Mouse (Mus musculus): ENCODE data around the gene Gopc. TPM values are rescaled to one million over a fixed set of nuclear protein-coding genes. Genes with fewer than 3 reads are reported as not detected.

Gene Gopc
- polyA plus RNA-seq, 1 experiment: 2.6 TPM

DNA sequence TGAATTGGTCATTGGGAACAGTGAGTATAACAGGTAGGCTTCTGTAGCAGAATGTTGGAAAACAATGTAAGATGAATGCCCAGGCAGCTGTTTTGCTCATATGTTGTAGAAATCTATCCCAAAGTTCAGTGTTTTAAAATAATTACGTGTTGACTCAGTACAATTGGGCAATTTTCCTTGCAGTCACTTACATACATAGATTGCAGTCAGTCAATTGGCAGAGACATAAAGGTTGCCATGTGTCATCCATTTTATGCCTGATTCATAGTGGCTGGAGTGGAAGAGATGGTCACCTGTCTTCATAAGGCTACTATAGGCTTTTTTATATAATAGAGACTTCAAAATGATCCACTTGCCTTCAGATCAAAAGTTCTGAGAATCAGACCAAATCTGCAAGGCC lies 38.6 kb upstream of the Gopc start:
- no peak overlapping the region for H3K4me3 ChIP-seq (ENCODE audit: low read depth, low read length)
- no peaks in the 10 kb centered on the region for H3K36me3 ChIP-seq (ENCODE audit: control insufficient read depth, insufficient read depth, low read length)
- peak overlapping the region; percentile 60; the same call in 1 of the 2 replicates for H3K27ac ChIP-seq (ENCODE audit: insufficient read depth, low read depth, low read length)
- 43% methylated on average over 1 of the region's 1 CpGs for WGBS
- H3K4me1 ChIP-seq (ENCODE audit: control insufficient read depth, insufficient read depth, insufficient read length, low read length): peaks cover 16% of the 10 kb centered on the region
- TF ChIP-seq CTCF (IDR thresholded peaks at IDR 0.05; ENCODE audit: extremely low read depth, insufficient read length, insufficient replicate concordance, low read depth, low read length): no peak
- TF ChIP-seq POLR2A (IDR thresholded peaks at IDR 0.05; ENCODE audit: low read depth, low read length): no peak
- H3K27me3 ChIP-seq (ENCODE audit: control insufficient read depth, insufficient read depth, low read length): no peaks in the 10 kb centered on the region

- Histone ChIP-seq H3K4me1 (ENCODE audit: control insufficient read depth, insufficient read depth, insufficient read length, low read length) (peaks cover 16% of the 10 kb centered on the region), H3K36me3 (ENCODE audit: control insufficient read depth, insufficient read depth, low read length) (no peaks in the 10 kb centered on the region), H3K4me3 (ENCODE audit: low read depth, low read length) (no peak overlapping the region), H3K27ac (ENCODE audit: insufficient read depth, low read depth, low read length) (peak overlapping the region; percentile 93), H3K27me3 (ENCODE audit: control insufficient read depth, insufficient read depth, low read length) (no peaks in the 10 kb centered on the region)
- no peak for TF ChIP-seq CTCF (IDR thresholded peaks at IDR 0.05; ENCODE audit: extremely low read depth, insufficient read length, insufficient replicate concordance, low read depth, low read length)
- TF ChIP-seq POLR2A (IDR thresholded peaks at IDR 0.05; ENCODE audit: low read depth, low read length): no peak
- WGBS: 23% methylated on average over 4 of the region's 4 CpGs
These were observed 37.5 kb upstream of the Gopc start for GRCm38 (mm10) chr10:52419402-52419801.

- peak overlapping the region; percentile 93 for H3K27ac ChIP-seq (ENCODE audit: insufficient read depth, low read depth, low read length)
These were observed 37.0 kb upstream of the Gopc start for GRCm38 (mm10) chr10:52418931-52419330.

DNA sequence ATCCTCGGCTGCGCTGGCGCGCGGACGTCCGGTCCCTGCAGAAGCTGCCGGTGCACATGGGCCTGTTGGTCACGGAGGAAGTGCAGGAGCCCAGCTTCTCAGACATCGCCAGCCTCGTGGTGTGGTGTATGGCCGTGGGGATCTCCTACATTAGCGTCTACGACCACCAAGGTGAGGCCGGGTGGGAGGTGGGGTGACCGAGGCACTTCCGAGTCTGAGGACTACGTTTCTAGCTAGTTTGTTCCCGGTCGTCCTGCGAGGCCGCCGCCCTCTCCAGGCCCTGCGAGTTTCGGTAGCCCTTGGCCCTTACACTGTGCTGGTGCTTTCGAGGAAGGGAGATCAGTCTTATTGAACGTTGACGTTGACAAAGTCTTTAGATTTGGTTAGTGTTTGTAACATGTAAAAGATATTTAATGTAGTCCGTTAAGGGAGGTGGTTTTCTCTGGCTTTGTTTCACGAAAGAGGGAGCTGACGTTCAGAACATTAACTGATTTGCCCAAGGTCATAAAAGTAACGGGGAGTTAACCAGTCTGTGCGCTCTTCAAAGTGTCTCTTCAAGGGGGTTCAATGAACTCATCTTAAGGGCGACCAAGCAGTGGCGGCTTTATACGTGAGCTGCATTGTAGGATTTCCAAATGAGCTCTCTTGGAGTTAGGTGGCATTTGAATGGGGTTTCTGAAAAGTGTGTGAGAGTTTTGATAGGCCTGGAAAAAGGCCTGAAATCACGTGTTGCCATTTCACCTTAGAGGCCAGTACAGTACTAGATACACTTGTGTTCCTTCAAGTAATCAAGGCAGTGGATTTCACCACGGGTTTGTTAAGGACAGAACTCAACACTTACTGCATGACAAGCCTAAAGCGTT lies 36.3 kb upstream of the Gopc start:
- TF ChIP-seq CTCF (IDR thresholded peaks at IDR 0.05; ENCODE audit: extremely low read depth, insufficient read length, insufficient replicate concordance, low read depth, low read length) (no peak), POLR2A (IDR thresholded peaks at IDR 0.05; ENCODE audit: low read depth, low read length) (no peak)
- peak overlapping the region; percentile 93 for H3K27ac ChIP-seq (ENCODE audit: insufficient read depth, low read depth, low read length)
- 1% methylated on average over 39 of the region's 39 CpGs for WGBS
- H3K4me1 ChIP-seq (ENCODE audit: control insufficient read depth, insufficient read depth, insufficient read length, low read length): peaks cover 12% of the 10 kb centered on the region
- no peaks in the 10 kb centered on the region for H3K36me3 ChIP-seq (ENCODE audit: control insufficient read depth, insufficient read depth, low read length)
- peak overlapping the region; percentile 96 for H3K4me3 ChIP-seq (ENCODE audit: low read depth, low read length)
- H3K27me3 ChIP-seq (ENCODE audit: control insufficient read depth, insufficient read depth, low read length): no peaks in the 10 kb centered on the region

More at GRCm38 (mm10) chr10:52418931-52419330, 37.0 kb upstream of the Gopc start:
- no peak for TF ChIP-seq CTCF (IDR thresholded peaks at IDR 0.05; ENCODE audit: extremely low read depth, insufficient read length, insufficient replicate concordance, low read depth, low read length)
- no peak for TF ChIP-seq POLR2A (IDR thresholded peaks at IDR 0.05; ENCODE audit: low read depth, low read length)
- Histone ChIP-seq H3K36me3 (ENCODE audit: control insufficient read depth, insufficient read depth, low read length) (no peaks in the 10 kb centered on the region), H3K27me3 (ENCODE audit: control insufficient read depth, insufficient read depth, low read length) (no peaks in the 10 kb centered on the region), H3K4me3 (ENCODE audit: low read depth, low read length) (no peak overlapping the region), H3K4me1 (ENCODE audit: control insufficient read depth, insufficient read depth, insufficient read length, low read length) (peaks cover 15% of the 10 kb centered on the region)
- WGBS: 11% methylated on average over 5 of the region's 5 CpGs

- H3K36me3 ChIP-seq (ENCODE audit: control insufficient read depth, insufficient read depth, low read length): no peaks in the 10 kb centered on the region
- 1% methylated on average over 75 of the region's 79 CpGs for WGBS
- peaks cover 12% of the 10 kb centered on the region for H3K4me1 ChIP-seq (ENCODE audit: control insufficient read depth, insufficient read depth, insufficient read length, low read length)
- H3K27ac ChIP-seq (ENCODE audit: insufficient read depth, low read depth, low read length): peak within 1 kb of the TSS; percentile 93
- peak within 1 kb of the TSS; percentile 96 for H3K4me3 ChIP-seq (ENCODE audit: low read depth, low read length)
- no peaks in the 10 kb centered on the region for H3K27me3 ChIP-seq (ENCODE audit: control insufficient read depth, insufficient read depth, low read length)
- TF ChIP-seq POLR2A (IDR thresholded peaks at IDR 0.05; ENCODE audit: low read depth, low read length) (peak; percentile 76), CTCF (IDR thresholded peaks at IDR 0.05; ENCODE audit: extremely low read depth, insufficient read length, insufficient replicate concordance, low read depth, low read length) (peak; percentile 88)
These were observed 35.5 kb upstream of the Gopc start, which contains the start of gene Nus1 for GRCm38 (mm10) chr10:52417299-52417997. TSS of gene Nus1 (plus strand) at chr10:52417547.

GRCm38 (mm10) chr10:52416458-52416857 lies 34.5 kb upstream of the Gopc start:
- no peaks in the 10 kb centered on the region for H3K36me3 ChIP-seq (ENCODE audit: control insufficient read depth, insufficient read depth, low read length)
- no peak overlapping the region for H3K27ac ChIP-seq (ENCODE audit: insufficient read depth, low read depth, low read length)
- peaks cover 9% of the 10 kb centered on the region for H3K4me1 ChIP-seq (ENCODE audit: control insufficient read depth, insufficient read depth, insufficient read length, low read length)
- H3K27me3 ChIP-seq (ENCODE audit: control insufficient read depth, insufficient read depth, low read length): no peaks in the 10 kb centered on the region
- TF ChIP-seq CTCF (IDR thresholded peaks at IDR 0.05; ENCODE audit: extremely low read depth, insufficient read length, insufficient replicate concordance, low read depth, low read length) (no peak), POLR2A (IDR thresholded peaks at IDR 0.05; ENCODE audit: low read depth, low read length) (no peak)
- 2% methylated on average over 2 of the region's 2 CpGs for WGBS
- no peak overlapping the region for H3K4me3 ChIP-seq (ENCODE audit: low read depth, low read length)

GRCm38 (mm10) chr10:52415020-52415419 lies 33.1 kb upstream of the Gopc start:
- Histone ChIP-seq H3K36me3 (ENCODE audit: control insufficient read depth, insufficient read depth, low read length) (no peaks in the 10 kb centered on the region), H3K27ac (ENCODE audit: insufficient read depth, low read depth, low read length) (no peak overlapping the region), H3K4me1 (ENCODE audit: control insufficient read depth, insufficient read depth, insufficient read length, low read length) (peaks cover 2% of the 10 kb centered on the region; the same call in 1 of the 2 replicates), H3K27me3 (ENCODE audit: control insufficient read depth, insufficient read depth, low read length) (no peaks in the 10 kb centered on the region), H3K4me3 (ENCODE audit: low read depth, low read length) (no peak overlapping the region)
- WGBS: 92% methylated on average over 2 of the region's 2 CpGs
- TF ChIP-seq POLR2A (IDR thresholded peaks at IDR 0.05; ENCODE audit: low read depth, low read length) (no peak), CTCF (IDR thresholded peaks at IDR 0.05; ENCODE audit: extremely low read depth, insufficient read length, insufficient replicate concordance, low read depth, low read length) (no peak)
